Mouse (Mus musculus): ENCODE results near the gene Clec2g. TPM values are rescaled to one million over a fixed set of nuclear protein-coding genes. Genes with fewer than 3 reads are reported as not detected.
"Not testable (repeated sequence)": the region's sequence is repeated elsewhere in the genome, so short reads cannot be mapped to it uniquely, and the experiment has no call there.

Clec2g gene
- polyA plus RNA-seq, 1 experiment from 2014 or later, result not detected

DNA sequence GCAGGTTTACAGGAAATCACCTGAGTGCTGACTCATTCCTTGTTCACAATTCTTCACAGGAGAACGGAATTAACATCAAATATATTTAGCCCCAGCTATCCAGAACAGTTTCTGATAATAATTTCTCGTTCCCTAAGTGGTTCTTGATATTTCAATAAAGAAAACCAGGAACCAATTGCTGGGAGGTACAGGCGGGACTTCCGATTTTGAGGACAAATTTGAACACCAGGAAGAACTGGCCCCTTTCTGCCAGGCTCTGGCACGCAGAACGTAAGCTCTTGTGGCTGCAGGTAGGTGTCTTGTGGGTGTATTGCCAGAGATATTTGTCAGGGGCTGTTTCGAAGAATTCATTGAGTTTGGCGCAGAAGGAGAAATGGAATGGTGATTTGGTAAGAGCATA, 74.4 kb downstream of the Clec2g start:
- Histone ChIP-seq H3K9me3 (no peaks in the 10 kb centered on the region), H3K4me3 (no peak overlapping the region), H3K9ac (no peak overlapping the region), H3K4me2 (no peak overlapping the region), H3K36me3 (no peaks in the 10 kb centered on the region), H3K27me3 (no peaks in the 10 kb centered on the region), H3K4me1 (replicated peaks) (no peaks in the 10 kb centered on the region), H3K27ac (no peak overlapping the region)
- WGBS, result 92% methylated on average over 8 of the region's 8 CpGs
- ATAC-seq (ENCODE audit: low FRiP score), result no peak

DNA sequence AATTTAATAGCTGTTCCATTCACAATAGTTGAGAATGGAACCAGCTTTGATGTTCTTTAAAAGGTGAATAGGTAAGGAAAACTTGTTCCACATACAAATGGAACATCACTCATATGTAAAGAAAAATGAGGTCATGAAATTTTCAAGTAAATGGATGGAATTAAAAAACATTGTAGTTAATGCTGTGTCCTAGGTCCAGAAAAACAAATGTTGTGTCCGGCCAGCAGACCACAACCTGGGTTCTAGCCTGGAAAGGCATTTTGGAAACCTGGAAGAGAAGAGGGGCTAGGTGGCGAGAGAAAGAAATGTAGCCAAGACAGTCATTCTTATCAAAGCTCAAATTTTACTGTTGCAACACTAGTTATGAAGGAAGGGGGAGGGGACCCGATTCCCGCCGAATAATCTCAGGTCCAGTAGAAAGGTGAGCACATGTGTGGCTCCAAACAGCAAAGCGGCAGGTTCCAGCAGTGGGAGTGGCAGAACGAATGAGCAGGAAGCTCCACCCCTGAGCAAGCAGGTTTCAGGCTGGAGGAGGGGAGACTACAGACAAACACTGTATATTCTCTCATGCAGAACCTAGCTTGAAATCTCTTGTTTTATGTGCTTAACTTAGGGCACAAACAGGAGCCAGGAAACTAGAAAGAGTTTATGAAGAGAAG, 75.8 kb downstream of the Clec2g start:
- 92% methylated on average over 7 of the region's 7 CpGs for WGBS
- H3K27me3 ChIP-seq; ATAC-seq (ENCODE audit: low FRiP score); H3K27ac ChIP-seq; H3K4me1 ChIP-seq (replicated peaks); H3K4me3 ChIP-seq; H3K9me3 ChIP-seq; H3K36me3 ChIP-seq; H3K9ac ChIP-seq; H3K4me2 ChIP-seq: not testable (repeated sequence)

DNA sequence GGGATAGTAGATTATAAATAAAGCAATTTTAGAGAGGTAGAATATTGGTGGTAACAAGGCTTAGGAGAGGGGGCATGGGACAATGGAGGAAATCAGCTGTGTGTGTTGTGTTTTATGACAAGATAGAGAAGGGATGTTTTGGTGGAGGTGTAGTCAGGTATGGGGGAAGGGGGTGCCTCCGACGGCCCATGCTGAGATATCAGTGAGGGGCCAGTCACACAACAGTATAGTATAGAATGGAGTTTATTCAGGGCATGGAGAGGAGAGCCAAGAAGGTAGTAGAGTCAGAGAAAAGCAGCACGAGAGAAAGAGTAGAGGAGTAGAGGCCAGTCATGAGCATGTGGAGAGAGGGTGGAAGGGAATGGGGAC, 76.3 kb downstream of the Clec2g start:
- no peak overlapping the region for H3K9ac ChIP-seq
- no peaks in the 10 kb centered on the region for H3K9me3 ChIP-seq
- no peak overlapping the region for H3K4me2 ChIP-seq
- no peak for ATAC-seq (ENCODE audit: low FRiP score)
- H3K4me3 ChIP-seq, result no peak overlapping the region
- H3K4me1 ChIP-seq (replicated peaks), result no peaks in the 10 kb centered on the region
- WGBS, result 89% methylated on average over 3 of the region's 3 CpGs
- H3K27me3 ChIP-seq, result no peaks in the 10 kb centered on the region
- H3K36me3 ChIP-seq, result no peaks in the 10 kb centered on the region
- no peak overlapping the region for H3K27ac ChIP-seq

DNA sequence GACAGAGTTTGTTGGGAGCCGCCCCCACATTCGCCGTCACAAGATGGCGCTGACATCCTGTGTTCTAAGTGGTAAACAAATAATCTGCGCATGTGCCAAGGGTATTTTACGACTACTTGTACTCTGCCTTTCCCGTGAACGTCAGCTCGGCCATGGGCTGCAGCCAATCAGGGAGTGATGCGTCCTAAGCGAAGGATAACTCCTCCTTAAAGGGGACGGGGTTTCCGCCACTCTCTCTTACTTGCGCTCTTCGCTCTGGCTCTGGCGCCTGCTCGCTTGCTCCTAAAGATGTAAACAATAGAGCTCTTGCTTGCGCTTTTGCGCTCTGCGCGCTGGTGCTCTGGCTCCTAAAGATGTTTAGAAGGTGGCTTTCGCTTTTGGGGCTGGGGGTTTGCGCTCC, 77.8 kb downstream of the Clec2g start:
- not testable (repeated sequence) for H3K27me3 ChIP-seq; H3K9ac ChIP-seq; H3K36me3 ChIP-seq; H3K27ac ChIP-seq; H3K4me2 ChIP-seq; H3K9me3 ChIP-seq; H3K4me1 ChIP-seq (replicated peaks); ATAC-seq (ENCODE audit: low FRiP score); H3K4me3 ChIP-seq
- WGBS, result 96% methylated on average over 20 of the region's 23 CpGs

DNA sequence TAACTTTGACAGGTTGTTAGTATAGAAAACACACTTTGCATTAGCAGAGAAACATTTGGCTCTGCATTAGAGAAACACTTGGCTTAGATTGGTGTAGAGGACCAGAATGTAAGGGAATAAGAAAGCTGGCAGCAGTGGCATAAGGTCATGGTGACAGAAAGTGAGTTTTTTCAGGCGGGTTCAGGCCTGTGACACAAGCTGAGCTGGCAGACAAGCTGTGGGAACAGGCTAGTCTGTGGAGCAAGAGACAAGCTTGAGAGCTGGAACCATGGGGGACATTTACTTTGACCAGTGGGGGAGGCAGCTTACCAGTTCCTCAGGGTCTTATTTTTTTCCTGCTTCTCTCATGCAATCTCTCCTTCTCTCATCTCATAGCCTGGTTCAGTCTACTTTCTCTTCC, 78.8 kb downstream of the Clec2g start:
- 83% methylated on average over 1 of the region's 1 CpGs for WGBS
- H3K9ac ChIP-seq, result no peak overlapping the region

DNA sequence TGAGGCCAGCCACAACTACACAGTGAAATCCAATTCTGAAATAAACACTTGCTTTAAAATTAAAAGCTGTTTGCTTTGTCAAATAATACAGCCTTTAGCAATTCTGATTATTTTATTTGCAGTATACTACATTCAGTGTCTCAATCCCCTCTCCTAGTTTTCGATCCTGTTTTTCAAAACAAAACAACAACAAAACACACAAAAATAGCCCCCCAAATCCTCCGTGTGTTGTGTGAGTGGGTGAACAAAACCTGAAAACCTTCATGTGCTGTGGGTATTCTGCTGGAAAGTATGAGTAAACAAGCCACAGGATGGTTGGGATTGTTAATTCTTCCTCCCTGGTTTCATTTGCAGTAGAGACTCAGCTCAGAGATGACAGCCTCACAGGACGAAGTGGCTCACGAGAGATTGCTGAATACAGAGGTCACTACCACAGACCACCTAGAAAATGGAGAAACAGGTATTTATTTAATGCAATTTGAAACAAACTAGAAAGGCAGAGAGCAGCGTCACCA, 79.6 kb downstream of the Clec2g start:
- Histone ChIP-seq H3K4me1 (replicated peaks) (no peaks in the 10 kb centered on the region), H3K27me3 (no peaks in the 10 kb centered on the region), H3K27ac (no peak overlapping the region), H3K36me3 (no peaks in the 10 kb centered on the region), H3K9ac (no peak overlapping the region), H3K9me3 (no peaks in the 10 kb centered on the region), H3K4me3 (no peak overlapping the region), H3K4me2 (no peak overlapping the region)
- ATAC-seq (ENCODE audit: low FRiP score), result no peak
- 88% methylated on average over 5 of the region's 5 CpGs for WGBS

More for the DNA sequence above, 78.8 kb downstream of the Clec2g start:
- no peak overlapping the region for H3K4me2 ChIP-seq
- ATAC-seq (ENCODE audit: low FRiP score), result no peak
- H3K27ac ChIP-seq, result no peak overlapping the region
- H3K4me3 ChIP-seq, result no peak overlapping the region
- H3K9me3 ChIP-seq, result no peaks in the 10 kb centered on the region
- H3K4me1 ChIP-seq (replicated peaks), result no peaks in the 10 kb centered on the region
- H3K27me3 ChIP-seq, result no peaks in the 10 kb centered on the region
- H3K36me3 ChIP-seq, result no peaks in the 10 kb centered on the region

DNA sequence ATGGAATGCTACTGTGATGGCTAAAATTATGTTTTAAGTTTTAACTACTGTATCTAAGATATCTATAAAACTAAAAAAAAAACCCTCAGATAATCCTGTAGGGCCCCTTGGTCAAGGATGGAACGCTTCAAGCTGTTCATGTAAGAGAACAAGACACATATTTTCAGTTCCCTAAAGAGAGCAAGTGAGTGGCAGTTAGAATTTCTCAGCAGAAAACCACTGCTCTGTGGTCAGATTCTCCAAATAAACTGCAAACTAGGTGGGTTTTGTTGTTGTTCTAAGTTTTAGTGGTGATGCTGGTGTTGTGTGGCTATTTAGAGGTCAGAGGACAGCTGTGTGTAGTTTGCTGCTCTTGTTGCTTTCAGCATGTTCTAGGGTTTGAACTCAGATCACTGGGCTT, 80.2 kb downstream of the Clec2g start:
- Histone ChIP-seq H3K9ac (no peak overlapping the region), H3K9me3 (no peaks in the 10 kb centered on the region), H3K4me3 (no peak overlapping the region), H3K27ac (no peak overlapping the region), H3K27me3 (no peaks in the 10 kb centered on the region), H3K36me3 (no peaks in the 10 kb centered on the region), H3K4me2 (no peak overlapping the region), H3K4me1 (replicated peaks) (no peaks in the 10 kb centered on the region)
- ATAC-seq (ENCODE audit: low FRiP score), result no peak
- WGBS, result 89% methylated on average over 1 of the region's 1 CpGs

DNA sequence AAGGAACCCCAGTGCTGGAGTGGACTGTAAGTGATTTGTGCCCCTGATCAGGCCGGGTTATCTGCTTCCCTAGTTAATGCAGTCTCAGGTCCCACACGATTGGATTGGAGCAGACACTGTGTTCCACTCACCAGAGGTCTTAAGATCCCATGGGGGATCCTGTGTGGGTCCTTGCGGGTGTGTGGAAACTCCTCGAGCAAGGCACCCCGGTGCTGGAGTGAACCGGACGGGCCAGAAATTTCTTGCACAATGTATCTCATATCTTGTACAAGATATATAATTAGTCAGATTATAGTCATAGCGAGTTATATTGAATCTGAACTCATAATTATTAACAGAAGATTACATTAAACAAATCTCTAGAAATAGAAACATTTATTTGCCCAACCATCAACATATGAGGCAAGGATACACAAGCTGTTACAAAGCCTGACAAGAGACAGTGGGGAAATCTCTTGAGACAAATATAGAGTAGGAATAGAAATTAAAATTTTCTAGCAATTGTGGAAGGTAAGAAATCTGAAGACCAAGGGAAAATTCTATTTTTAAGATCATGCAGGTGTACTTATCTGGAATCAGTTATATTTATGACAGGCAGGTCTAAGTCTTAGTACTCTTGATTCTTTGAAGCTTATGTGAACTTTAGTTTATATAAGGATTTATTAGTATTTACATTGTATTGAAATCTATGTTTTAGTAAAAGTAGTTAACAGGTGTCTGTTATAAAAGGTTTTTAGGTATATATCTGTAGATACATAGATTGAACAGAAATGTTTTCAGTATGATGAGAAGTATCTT, 93.5 kb downstream of the Clec2g start:
- H3K4me3 ChIP-seq, result no peak overlapping the region

DNA sequence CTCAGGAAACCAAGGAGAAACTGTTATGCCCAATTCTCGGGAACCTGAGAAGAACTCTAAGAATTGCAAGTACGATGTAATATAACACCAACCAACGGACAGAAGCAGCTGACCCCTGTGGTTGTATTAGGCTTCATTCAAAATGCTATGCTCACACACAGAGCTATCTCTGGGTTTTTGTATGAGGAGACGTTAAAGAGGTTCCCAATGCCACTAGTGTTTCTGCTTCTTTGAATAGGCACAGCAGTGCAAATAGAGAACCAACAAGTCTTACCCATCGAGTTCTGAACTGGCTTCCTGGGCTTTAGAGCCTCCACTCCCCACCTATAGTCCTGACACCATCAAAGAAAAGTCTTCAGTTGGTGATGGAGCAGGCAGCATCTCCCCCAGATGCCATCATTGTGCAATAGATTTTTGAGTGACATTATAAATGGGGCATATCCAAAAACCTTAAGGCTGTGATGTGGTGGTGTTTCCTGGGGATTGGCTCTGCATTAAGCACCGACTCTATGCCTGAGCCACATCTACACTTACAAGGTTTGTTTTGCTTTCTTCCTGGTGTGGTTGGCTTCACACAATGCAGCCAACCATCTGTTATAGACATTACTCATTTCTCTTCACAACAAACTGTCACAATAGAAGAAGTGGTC, 96.1 kb downstream of the Clec2g start:
- 0 out of 2 replicates have a peak, but pooled peaks cover 2% of the 10 kb centered on the region for H3K27me3 ChIP-seq
- no peak overlapping the region for H3K4me3 ChIP-seq
- ATAC-seq (ENCODE audit: low FRiP score), result no peak
- H3K4me1 ChIP-seq (replicated peaks), result no peaks in the 10 kb centered on the region
- H3K9me3 ChIP-seq, result no peaks in the 10 kb centered on the region
- no peak overlapping the region for H3K27ac ChIP-seq
- no peaks in the 10 kb centered on the region for H3K36me3 ChIP-seq
- H3K4me2 ChIP-seq, result no peak overlapping the region
- 64% methylated on average over 6 of the region's 6 CpGs for WGBS
- H3K9ac ChIP-seq, result no peak overlapping the region

More for the DNA sequence above, 93.5 kb downstream of the Clec2g start:
- Histone ChIP-seq H3K27ac (no peak overlapping the region), H3K9ac (no peak overlapping the region), H3K9me3 (no peaks in the 10 kb centered on the region), H3K36me3 (no peaks in the 10 kb centered on the region), H3K27me3 (0 out of 2 replicates have a peak, but pooled peaks cover 2% of the 10 kb centered on the region), H3K4me1 (replicated peaks) (no peaks in the 10 kb centered on the region), H3K4me2 (no peak overlapping the region)
- no peak for ATAC-seq (ENCODE audit: low FRiP score)
- WGBS, result 94% methylated on average over 8 of the region's 8 CpGs

DNA sequence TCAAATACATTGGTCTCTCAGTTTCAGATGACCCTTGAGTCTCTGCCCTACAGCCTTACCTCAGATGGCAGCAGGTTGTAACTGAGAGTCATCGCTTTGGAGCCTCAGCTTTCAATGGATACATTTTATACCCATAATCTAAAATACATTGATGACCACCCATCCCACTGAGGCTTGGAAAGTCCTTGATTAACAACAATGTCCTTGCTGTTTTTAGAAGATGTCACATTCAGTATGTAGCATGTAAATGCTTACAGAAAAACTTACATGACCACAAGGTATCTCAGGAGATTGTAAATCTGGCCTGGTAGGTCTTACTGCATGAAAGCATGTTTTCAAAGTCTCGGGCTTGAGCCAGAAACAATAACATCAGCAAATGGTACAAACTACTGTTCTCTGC, 96.8 kb downstream of the Clec2g start:
- H3K9me3 ChIP-seq, result no peaks in the 10 kb centered on the region
- H3K27ac ChIP-seq, result no peak overlapping the region
- no peak overlapping the region for H3K4me3 ChIP-seq
- ATAC-seq (ENCODE audit: low FRiP score), result no peak
- H3K27me3 ChIP-seq, result 0 out of 2 replicates have a peak, but pooled peaks cover 2% of the 10 kb centered on the region
- no peaks in the 10 kb centered on the region for H3K36me3 ChIP-seq
- 94% methylated on average over 2 of the region's 2 CpGs for WGBS
- H3K4me2 ChIP-seq, result no peak overlapping the region
- H3K9ac ChIP-seq, result no peak overlapping the region
- H3K4me1 ChIP-seq (replicated peaks), result no peaks in the 10 kb centered on the region

DNA sequence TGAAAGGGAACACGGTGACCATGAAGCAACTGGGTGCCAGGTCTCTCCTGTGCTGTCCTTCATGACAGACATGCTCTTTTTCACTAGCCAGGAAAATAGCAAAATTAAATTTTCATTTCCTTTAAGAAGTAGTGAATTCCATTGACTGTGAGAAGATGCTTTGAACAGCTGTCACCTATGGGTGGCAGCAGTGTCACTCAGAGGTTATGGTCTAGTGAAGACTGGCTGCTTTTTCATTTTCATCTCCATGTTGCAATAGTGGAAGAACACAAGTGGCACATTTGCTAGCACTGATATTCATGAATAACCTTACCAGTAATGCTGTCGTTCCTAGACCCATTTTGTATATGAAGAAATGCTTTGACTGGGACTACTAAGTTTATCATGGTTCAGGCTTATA, 99.2 kb downstream of the Clec2g start:
- 0 out of 2 replicates have a peak, but pooled peaks cover 2% of the 10 kb centered on the region for H3K27me3 ChIP-seq
- no peak overlapping the region for H3K4me3 ChIP-seq
- H3K9ac ChIP-seq, result no peak overlapping the region
- no peaks in the 10 kb centered on the region for H3K9me3 ChIP-seq
- no peak for ATAC-seq (ENCODE audit: low FRiP score)
- H3K27ac ChIP-seq, result no peak overlapping the region
- H3K4me2 ChIP-seq, result no peak overlapping the region
- no peaks in the 10 kb centered on the region for H3K4me1 ChIP-seq (replicated peaks)
- H3K36me3 ChIP-seq, result no peaks in the 10 kb centered on the region
- 80% methylated on average over 2 of the region's 2 CpGs for WGBS

Data from hindbrain, embryonic 13.5 days (tissue).